Mouse (Mus musculus): ENCODE measurements at regions not wholly inside any gene's neighbourhood (a gene's known extent, or its start where the extent isn't known, plus 50 kb on each side); places are given as distances from the start of the nearest gene placed in this dataset.

GRCm38 (mm10) chr10:44861671-44862359 lies 205.2 kb upstream of the Prep start:
- H3K27ac ChIP-seq (ENCODE audit: low read depth, low read length): no peak overlapping the region
- H3K9ac ChIP-seq (ENCODE audit: low read depth, low read length): no peak overlapping the region
- H3K36me3 ChIP-seq (ENCODE audit: control insufficient read depth, insufficient read depth, low read length): no peaks in the 10 kb centered on the region
- H3K4me1 ChIP-seq (ENCODE audit: control insufficient read depth, insufficient read depth, low read length): no peaks in the 10 kb centered on the region
- ATAC-seq (replicated peaks; ENCODE audit: insufficient number of reproducible peaks, low FRiP score, low TSS enrichment): no peak; the same call in 1 of the 2 replicates
- no peak overlapping the region for H3K4me2 ChIP-seq
- H3K4me3 ChIP-seq (ENCODE audit: low read depth, low read length): no peak overlapping the region
- H3K27me3 ChIP-seq (ENCODE audit: control insufficient read depth, insufficient read depth, low read length): no peaks in the 10 kb centered on the region
- WGBS (ENCODE audit: insufficient replicate concordance): 54% methylated on average over 10 of the region's 10 CpGs
- no peaks in the 10 kb centered on the region for H3K9me3 ChIP-seq (replicated peaks; ENCODE audit: control insufficient read depth, low read length)

GRCm38 (mm10) chr10:44857444-44857843 lies 209.6 kb upstream of the Prep start:
- H3K27ac ChIP-seq (ENCODE audit: low read depth, low read length): no peak overlapping the region
- no peaks in the 10 kb centered on the region for H3K4me1 ChIP-seq (ENCODE audit: control insufficient read depth, insufficient read depth, low read length)
- H3K9ac ChIP-seq (ENCODE audit: low read depth, low read length): no peak overlapping the region
- no peaks in the 10 kb centered on the region for H3K27me3 ChIP-seq (ENCODE audit: control insufficient read depth, insufficient read depth, low read length)
- H3K9me3 ChIP-seq (replicated peaks; ENCODE audit: control insufficient read depth, low read length): no peaks in the 10 kb centered on the region
- WGBS (ENCODE audit: insufficient replicate concordance): 70% methylated on average over 4 of the region's 4 CpGs
- no peaks in the 10 kb centered on the region for H3K36me3 ChIP-seq (ENCODE audit: control insufficient read depth, insufficient read depth, low read length)
- H3K4me2 ChIP-seq: no peak overlapping the region
- H3K4me3 ChIP-seq (ENCODE audit: low read depth, low read length): no peak overlapping the region
- ATAC-seq (replicated peaks; ENCODE audit: insufficient number of reproducible peaks, low FRiP score, low TSS enrichment): no peak

DNA sequence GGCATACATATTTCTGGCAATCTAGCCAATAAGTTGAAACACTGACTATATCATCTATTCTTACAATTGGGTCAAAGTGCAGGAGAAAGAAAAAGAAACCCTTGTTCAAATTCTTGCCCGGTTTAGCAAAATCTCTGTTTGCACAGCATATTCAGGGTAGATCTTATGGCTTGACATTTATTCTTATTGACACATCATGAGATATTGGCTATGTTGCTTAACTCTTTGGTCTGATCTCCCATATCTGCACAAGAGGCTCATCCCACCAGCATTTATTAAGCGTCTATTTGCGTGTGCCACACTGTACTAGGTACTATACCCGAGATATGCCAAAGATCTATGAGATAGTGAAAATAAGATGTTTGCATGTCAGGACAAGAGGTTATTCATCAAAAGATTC lies 212.9 kb upstream of the Prep start:
- H3K27me3 ChIP-seq (ENCODE audit: control insufficient read depth, insufficient read depth, low read length): no peaks in the 10 kb centered on the region
- no peaks in the 10 kb centered on the region for H3K9me3 ChIP-seq (replicated peaks; ENCODE audit: control insufficient read depth, low read length)
- H3K4me2 ChIP-seq: no peak overlapping the region
- 90% methylated on average over 4 of the region's 4 CpGs for WGBS (ENCODE audit: insufficient replicate concordance)
- H3K4me3 ChIP-seq (ENCODE audit: low read depth, low read length): no peak overlapping the region
- H3K27ac ChIP-seq (ENCODE audit: low read depth, low read length): no peak overlapping the region
- H3K36me3 ChIP-seq (ENCODE audit: control insufficient read depth, insufficient read depth, low read length): no peaks in the 10 kb centered on the region
- H3K4me1 ChIP-seq (ENCODE audit: control insufficient read depth, insufficient read depth, low read length): no peaks in the 10 kb centered on the region
- no peak for ATAC-seq (replicated peaks; ENCODE audit: insufficient number of reproducible peaks, low FRiP score, low TSS enrichment)
- H3K9ac ChIP-seq (ENCODE audit: low read depth, low read length): no peak overlapping the region

DNA sequence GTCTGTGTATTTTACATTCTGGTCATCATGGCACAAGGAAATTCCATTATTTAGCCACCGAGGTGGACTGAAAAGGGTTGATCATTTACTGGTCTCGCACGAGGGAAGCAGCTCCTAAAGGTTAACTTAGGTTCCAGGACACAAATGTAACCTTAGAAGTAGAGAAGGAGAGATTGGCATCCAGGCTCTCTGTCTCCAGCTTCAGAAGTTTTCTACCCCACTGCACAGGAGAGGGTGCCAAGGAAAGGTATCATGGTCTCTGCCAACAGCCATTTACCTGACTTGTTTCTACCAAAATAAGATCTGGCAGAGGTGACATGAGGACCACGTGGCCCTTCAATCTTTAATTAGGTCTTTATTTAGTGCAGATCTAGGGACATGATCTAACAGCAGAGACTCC lies 218.0 kb upstream of the Prep start:
- no peak for ATAC-seq (replicated peaks; ENCODE audit: insufficient number of reproducible peaks, low FRiP score, low TSS enrichment)
- WGBS (ENCODE audit: insufficient replicate concordance): 76% methylated on average over 4 of the region's 4 CpGs

DNA sequence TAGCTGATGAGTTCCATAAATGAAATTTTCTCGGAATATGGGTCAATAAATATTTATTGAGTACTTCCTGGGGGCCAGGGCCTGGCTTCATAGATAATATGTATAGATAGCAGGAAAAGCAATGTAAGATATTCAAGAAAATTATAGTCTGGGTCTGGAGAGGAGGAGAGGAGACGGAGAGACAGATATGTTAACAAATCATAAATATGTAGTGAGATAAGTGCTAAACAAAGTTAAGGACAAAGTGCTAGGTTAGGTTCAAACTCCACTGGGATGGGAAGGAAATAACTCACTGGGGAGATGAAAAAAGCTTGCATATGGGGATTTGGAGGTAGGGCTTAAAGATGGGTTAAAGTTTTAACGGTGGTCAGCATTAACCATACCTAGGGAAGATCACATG lies 220.2 kb upstream of the Prep start:
- Histone ChIP-seq H3K9me3 (replicated peaks; ENCODE audit: control insufficient read depth, low read length) (no peaks in the 10 kb centered on the region), H3K4me3 (ENCODE audit: low read depth, low read length) (no peak overlapping the region), H3K27me3 (ENCODE audit: control insufficient read depth, insufficient read depth, low read length) (no peaks in the 10 kb centered on the region), H3K36me3 (ENCODE audit: control insufficient read depth, insufficient read depth, low read length) (no peaks in the 10 kb centered on the region), H3K27ac (ENCODE audit: low read depth, low read length) (no peak overlapping the region), H3K4me2 (no peak overlapping the region), H3K4me1 (ENCODE audit: control insufficient read depth, insufficient read depth, low read length) (no peaks in the 10 kb centered on the region), H3K9ac (ENCODE audit: low read depth, low read length) (no peak overlapping the region)
- WGBS (ENCODE audit: insufficient replicate concordance): 72% methylated on average over 3 of the region's 3 CpGs
- ATAC-seq (replicated peaks; ENCODE audit: insufficient number of reproducible peaks, low FRiP score, low TSS enrichment): no peak

More for the DNA sequence above, 218.0 kb upstream of the Prep start:
- H3K4me3 ChIP-seq (ENCODE audit: low read depth, low read length): no peak overlapping the region
- H3K27ac ChIP-seq (ENCODE audit: low read depth, low read length): no peak overlapping the region
- no peaks in the 10 kb centered on the region for H3K36me3 ChIP-seq (ENCODE audit: control insufficient read depth, insufficient read depth, low read length)
- no peaks in the 10 kb centered on the region for H3K27me3 ChIP-seq (ENCODE audit: control insufficient read depth, insufficient read depth, low read length)
- no peaks in the 10 kb centered on the region for H3K4me1 ChIP-seq (ENCODE audit: control insufficient read depth, insufficient read depth, low read length)
- H3K9me3 ChIP-seq (replicated peaks; ENCODE audit: control insufficient read depth, low read length): no peaks in the 10 kb centered on the region
- H3K4me2 ChIP-seq: no peak overlapping the region
- no peak overlapping the region for H3K9ac ChIP-seq (ENCODE audit: low read depth, low read length)

DNA sequence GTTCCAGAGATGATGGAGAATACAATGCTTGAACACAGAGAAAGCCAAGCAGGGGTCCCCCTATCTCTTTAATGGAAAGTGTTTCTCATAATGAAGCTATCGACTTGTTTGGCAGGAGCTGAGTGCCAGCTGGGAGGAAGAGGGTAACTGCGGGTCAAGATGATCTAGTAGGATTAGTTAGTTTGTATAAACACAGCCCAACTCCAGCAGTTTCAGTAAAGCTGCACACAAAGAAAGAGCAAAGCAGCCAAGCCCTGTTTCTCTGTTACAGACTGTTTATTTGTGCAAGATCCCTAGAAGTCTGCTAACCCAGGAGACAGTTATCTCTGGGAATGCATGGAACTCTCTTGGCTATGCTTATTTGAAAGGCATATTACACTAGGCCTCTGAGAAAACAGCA lies 220.9 kb upstream of the Prep start:
- Histone ChIP-seq H3K27me3 (ENCODE audit: control insufficient read depth, insufficient read depth, low read length) (no peaks in the 10 kb centered on the region), H3K4me2 (no peak overlapping the region), H3K36me3 (ENCODE audit: control insufficient read depth, insufficient read depth, low read length) (no peaks in the 10 kb centered on the region), H3K9me3 (replicated peaks; ENCODE audit: control insufficient read depth, low read length) (no peaks in the 10 kb centered on the region), H3K4me1 (ENCODE audit: control insufficient read depth, insufficient read depth, low read length) (no peaks in the 10 kb centered on the region), H3K4me3 (ENCODE audit: low read depth, low read length) (no peak overlapping the region), H3K9ac (ENCODE audit: low read depth, low read length) (no peak overlapping the region), H3K27ac (ENCODE audit: low read depth, low read length) (peak overlapping the region; percentile 31; the same call in 1 of the 2 replicates)
- ATAC-seq (replicated peaks; ENCODE audit: insufficient number of reproducible peaks, low FRiP score, low TSS enrichment): no peak
- WGBS (ENCODE audit: insufficient replicate concordance): 12% methylated on average over 2 of the region's 2 CpGs

DNA sequence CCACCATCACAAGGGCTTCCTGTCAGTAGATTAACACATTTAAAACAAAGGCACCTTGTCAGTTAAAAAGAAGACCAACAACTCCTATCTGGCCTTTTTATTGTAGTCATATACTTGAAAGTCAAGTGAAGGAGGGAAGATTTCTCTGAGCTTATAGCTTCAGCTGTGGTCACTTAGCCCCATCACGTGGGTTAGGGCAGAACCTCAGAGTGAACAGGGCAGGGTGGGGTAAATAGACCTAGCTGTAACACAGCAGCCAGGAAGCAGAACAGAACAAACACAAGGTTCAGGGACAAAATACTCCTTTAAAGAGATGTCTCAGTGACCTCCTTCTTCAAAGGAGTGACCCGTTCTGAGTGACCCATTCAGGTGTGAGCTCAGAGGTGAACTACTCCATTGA lies 226.6 kb upstream of the Prep start:
- no peak overlapping the region for H3K4me3 ChIP-seq (ENCODE audit: low read depth, low read length)
- 70% methylated on average over 2 of the region's 2 CpGs for WGBS (ENCODE audit: insufficient replicate concordance)
- H3K9ac ChIP-seq (ENCODE audit: low read depth, low read length): no peak overlapping the region
- H3K4me2 ChIP-seq: no peak overlapping the region
- ATAC-seq (replicated peaks; ENCODE audit: insufficient number of reproducible peaks, low FRiP score, low TSS enrichment): no peak
- H3K4me1 ChIP-seq (ENCODE audit: control insufficient read depth, insufficient read depth, low read length): no peaks in the 10 kb centered on the region
- no peaks in the 10 kb centered on the region for H3K36me3 ChIP-seq (ENCODE audit: control insufficient read depth, insufficient read depth, low read length)
- H3K27ac ChIP-seq (ENCODE audit: low read depth, low read length): no peak overlapping the region
- no peaks in the 10 kb centered on the region for H3K27me3 ChIP-seq (ENCODE audit: control insufficient read depth, insufficient read depth, low read length)
- H3K9me3 ChIP-seq (replicated peaks; ENCODE audit: control insufficient read depth, low read length): no peaks in the 10 kb centered on the region

DNA sequence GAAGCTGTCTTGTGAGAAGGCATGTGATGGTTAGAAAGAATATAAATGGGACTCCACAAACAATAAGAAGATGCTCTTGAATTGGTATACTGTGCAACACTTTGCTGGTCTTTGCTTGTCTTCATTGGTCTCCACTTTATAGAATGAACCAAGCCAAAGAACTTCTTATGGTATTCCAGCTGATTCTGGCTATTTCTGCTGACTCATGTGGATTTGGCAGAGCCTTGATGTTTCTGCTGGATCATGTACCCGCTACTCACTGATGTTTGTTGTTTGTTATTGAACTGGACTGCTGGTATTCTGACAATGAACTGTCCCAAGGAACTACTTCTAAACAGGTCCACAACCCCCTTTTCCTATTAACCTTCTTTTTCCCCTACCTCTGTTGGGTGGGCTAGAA lies 234.5 kb upstream of the Prep start:
- 79% methylated on average over 1 of the region's 1 CpGs for whole genome bisulfite sequencing (ENCODE audit: insufficient replicate concordance)
- ATAC-seq (replicated peaks; ENCODE audit: insufficient number of reproducible peaks, low FRiP score, low TSS enrichment): no peak
- H3K27ac ChIP-seq (ENCODE audit: low read depth, low read length): no peak overlapping the region
- H3K27me3 ChIP-seq (ENCODE audit: control insufficient read depth, insufficient read depth, low read length): no peaks in the 10 kb centered on the region
- H3K4me1 ChIP-seq (ENCODE audit: control insufficient read depth, insufficient read depth, low read length): no peaks in the 10 kb centered on the region
- H3K4me2 ChIP-seq: no peak overlapping the region
- H3K36me3 ChIP-seq (ENCODE audit: control insufficient read depth, insufficient read depth, low read length): no peaks in the 10 kb centered on the region
- H3K4me3 ChIP-seq (ENCODE audit: low read depth, low read length): no peak overlapping the region
- H3K9ac ChIP-seq (ENCODE audit: low read depth, low read length): no peak overlapping the region
- H3K9me3 ChIP-seq (replicated peaks; ENCODE audit: control insufficient read depth, low read length): no peaks in the 10 kb centered on the region

DNA sequence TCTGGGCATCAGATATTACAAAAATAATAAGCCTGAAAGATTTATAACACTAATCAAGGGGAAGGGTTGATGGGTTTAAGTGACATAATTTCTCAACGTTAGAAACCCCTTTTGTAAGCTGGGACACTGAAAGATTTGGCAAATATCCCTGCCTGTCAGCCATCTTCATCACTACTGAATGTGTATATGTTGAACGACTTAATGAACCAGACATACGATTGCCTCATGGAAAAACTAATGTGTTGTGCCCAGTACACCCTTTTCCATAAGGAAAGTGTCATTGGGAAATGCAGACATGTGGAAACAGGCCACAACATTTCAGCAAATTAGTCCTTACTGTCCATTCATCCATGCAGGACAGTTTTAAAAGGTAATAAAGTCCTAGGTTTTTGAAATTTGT lies 240.7 kb upstream of the Prep start:
- Histone ChIP-seq H3K9me3 (replicated peaks; ENCODE audit: control insufficient read depth, low read length) (no peaks in the 10 kb centered on the region), H3K9ac (ENCODE audit: low read depth, low read length) (no peak overlapping the region), H3K27ac (ENCODE audit: low read depth, low read length) (no peak overlapping the region), H3K4me2 (no peak overlapping the region), H3K4me3 (ENCODE audit: low read depth, low read length) (no peak overlapping the region), H3K36me3 (ENCODE audit: control insufficient read depth, insufficient read depth, low read length) (no peaks in the 10 kb centered on the region), H3K27me3 (ENCODE audit: control insufficient read depth, insufficient read depth, low read length) (no peaks in the 10 kb centered on the region; the same call in 1 of the 2 replicates), H3K4me1 (ENCODE audit: control insufficient read depth, insufficient read depth, low read length) (no peaks in the 10 kb centered on the region)
- ATAC-seq (replicated peaks; ENCODE audit: insufficient number of reproducible peaks, low FRiP score, low TSS enrichment): no peak
- 67% methylated on average over 3 of the region's 3 CpGs for WGBS (ENCODE audit: insufficient replicate concordance)
